Mouse (Mus musculus): ENCODE measurements around the gene Msantd3.

Msantd3 gene

DNA sequence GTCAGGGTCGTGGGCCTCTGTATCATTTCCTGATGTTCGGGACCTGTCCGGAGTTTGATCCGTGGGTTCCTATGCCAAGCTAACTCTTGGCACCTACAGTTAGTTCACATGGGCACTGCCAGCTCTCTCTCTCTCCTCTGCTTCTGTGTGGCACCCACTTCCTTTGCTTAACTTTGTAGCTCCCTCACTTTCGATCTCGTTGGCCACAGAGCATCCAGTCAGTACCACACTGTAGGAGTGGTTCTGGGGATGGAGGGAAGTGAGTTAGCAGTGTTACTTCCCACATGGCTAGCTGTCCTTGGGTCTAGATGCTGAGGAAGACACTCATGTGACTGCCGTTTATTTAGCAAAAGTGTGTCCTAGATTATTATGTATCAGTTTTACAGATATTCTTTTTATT is 14.4 kb downstream of the Msantd3 start:
- no peak for DNase-seq (ENCODE audit: low read depth, low spot score)

DNA sequence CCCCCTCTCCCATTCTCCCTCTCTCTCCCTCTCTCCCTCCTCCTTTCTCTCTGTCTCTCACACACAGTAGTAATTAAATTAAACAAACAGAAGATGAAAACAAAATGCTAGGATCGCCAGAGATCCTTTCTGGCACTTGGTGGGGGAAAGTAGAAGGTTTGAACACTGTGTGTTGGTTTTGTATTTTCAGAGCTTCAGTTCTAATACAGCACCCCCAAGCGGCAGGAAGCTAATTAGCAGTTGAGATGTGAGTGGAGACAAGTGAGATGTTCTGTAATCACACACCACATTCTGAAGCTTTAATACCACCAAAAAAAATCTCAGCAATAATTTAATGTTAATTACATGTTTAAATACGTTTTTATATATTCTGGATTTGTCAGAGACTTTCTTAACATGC is 16.0 kb downstream of the Msantd3 start:
- DNase-seq (ENCODE audit: low read depth, low spot score): no peak

DNA sequence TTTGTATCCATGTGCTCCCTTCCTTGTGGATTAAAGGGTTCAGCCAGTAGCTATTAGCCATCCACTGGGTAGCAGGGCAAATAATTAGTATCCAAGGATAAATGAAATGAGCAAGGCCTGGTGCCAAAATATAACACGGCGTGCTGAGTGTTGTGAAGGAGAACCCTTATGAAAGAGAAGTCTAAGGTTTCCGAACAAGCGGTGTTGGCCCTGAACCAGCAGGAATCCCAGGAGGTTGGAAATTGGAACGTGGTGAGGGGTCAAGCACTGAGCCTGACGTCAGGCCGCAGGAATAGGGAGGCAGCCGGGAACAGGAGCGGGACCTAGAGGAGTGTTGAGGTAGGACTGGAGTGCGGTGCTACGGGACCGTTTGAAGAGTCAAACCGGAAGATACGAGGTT is 19.9 kb downstream of the Msantd3 start:
- no peak for DNase-seq (ENCODE audit: low read depth, low spot score)

DNA sequence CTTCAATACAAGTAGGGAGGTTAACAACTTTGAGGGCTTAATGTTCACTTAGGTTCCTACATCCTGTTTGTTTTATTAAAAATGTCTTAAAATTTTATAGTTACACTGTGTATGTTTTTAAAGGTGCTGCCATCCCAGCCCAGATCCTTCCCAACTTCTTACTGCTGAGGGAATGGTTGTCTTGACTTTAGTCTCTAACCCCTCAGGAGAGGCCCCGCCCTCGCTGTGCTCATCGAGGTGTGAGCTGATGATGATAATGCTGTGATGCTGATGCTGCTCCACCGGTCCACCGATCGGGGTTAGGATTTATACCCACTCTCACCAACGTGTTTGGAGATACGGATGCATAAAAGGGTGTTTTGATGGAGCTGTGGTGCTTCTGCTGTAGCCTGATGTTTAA is 22.1 kb downstream of the Msantd3 start:
- no peak for DNase-seq (ENCODE audit: low read depth, low spot score)

DNA sequence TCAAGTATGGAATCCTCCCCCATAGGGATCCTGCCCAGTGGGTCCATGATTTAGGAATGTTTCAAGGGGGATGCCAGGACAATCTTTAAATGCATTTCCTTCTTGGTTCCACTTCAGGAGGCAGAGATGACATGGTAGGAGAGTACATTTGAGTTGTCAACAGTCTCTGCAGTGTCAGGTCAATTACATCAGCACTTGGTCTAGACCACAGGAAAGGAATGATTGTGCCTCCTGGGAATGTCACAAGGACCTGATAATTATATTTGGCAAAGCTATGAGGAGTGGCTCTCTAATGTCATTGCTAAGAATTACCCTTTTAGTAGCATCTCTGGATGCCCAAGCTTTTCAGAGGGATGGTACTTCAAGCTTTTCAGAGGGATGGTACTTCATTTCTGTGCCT is 25.2 kb downstream of the Msantd3 start:
- DNase-seq (ENCODE audit: low read depth, low spot score): no peak

DNA sequence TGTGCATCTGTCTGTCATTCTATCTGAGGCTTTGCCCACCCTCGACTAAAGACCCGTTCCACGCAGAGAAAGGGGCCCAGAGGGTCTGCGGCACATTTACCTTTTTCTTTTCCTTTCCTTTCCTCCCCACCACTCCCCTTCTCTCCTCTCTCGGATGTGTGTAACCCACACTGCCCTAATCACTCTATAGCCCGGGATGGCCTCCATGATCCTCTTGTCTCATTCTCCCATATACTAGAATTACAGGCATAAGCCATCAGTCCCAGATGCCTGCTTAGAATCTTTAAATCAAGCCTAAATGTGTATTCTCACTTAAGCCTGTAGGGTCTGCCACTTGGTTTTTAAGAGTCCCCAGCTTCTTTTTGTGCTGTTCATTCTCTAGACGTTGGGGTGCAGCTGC is 36.6 kb downstream of the Msantd3 start:
- no peak for DNase-seq (ENCODE audit: low read depth, low spot score)

DNA sequence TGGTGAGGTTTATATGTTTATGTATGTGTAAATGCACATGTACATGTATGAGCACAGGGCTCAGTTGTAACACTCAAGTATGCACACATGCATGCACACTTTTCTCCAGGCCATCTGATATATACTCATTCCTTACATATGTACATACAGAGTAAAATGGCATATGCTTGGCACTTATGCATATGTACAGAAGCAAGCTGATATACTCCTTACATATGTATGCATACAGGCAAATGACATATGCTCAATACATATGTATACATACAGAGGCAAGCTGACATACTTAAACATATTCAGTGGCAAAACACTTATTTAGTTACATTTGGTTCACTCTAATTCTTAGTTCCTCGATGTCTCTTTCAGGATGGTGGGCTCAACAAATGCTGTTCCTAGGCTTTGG is 38.1 kb downstream of the Msantd3 start:
- no peak for DNase-seq (ENCODE audit: low read depth, low spot score)

DNA sequence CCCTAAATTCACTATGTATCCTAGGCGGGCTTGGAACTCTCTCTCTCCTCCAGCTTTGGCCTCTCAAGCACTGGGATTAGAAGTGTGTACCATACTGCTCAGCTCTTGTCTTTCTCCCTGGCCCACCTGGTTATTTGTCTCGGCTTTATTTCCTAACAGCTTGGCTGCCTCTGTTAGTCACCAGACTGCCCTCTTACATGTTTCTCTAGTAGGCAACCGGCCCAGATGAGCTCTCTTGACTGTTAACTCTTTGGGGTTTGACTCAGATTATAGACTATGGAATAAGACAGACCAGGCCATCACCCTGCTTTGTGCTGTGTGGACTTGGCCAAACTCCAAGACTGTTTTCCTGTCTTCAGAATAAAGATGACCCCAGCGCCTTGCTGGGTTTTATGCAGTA is 38.7 kb downstream of the Msantd3 start:
- no peak for DNase-seq (ENCODE audit: low read depth, low spot score)

DNA sequence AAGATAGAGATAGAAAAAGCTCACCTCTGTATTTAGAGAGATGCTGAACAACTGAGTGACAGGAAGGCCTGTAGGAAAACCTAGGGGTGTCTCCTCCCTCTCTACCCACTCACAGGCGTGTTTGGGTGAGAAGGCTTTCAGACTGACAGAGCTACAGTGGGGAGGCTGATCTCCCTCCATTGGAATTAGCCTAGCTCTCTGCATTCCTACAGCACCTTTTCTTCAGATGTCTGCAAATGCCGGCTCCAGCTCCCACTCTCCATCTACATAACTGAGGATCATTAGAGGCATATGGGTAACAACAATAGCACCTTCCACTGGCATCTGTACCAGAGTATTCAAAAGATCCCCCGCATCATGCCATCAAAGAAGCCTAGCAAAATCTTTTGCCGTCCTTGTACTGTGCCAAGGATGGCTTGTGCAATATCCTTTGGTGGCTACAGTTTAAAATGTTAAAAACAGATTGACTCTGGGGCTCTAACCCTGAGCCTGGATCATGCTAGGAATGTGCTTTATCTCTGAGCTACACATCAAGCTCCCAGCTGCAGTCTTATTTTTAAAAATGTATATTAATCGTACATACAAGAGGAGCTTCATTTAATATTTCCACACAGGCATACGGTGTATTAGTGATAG is 39.9 kb downstream of the Msantd3 start:
- DNase-seq (ENCODE audit: low read depth, low spot score): no peak

DNA sequence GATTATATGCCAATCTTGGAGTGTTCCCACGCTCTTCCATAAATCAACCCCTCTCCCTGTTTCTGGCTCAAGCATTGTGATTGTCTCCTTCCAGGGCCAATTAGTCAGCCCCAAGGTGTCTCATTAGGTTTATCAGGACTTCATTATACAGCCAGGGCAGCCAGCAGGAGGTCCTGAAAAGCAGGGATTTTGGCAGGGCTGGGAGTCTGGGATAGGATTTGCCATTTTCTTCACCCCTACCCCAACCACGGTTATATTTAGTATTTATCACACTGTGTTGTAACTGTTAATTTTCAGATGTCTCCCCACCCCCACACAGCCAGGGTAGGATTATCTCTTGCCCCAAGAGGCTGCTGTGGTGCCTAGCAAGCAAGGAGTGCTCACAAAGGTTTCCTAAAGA is 41.5 kb downstream of the Msantd3 start:
- no peak for DNase-seq (ENCODE audit: low read depth, low spot score)

DNA sequence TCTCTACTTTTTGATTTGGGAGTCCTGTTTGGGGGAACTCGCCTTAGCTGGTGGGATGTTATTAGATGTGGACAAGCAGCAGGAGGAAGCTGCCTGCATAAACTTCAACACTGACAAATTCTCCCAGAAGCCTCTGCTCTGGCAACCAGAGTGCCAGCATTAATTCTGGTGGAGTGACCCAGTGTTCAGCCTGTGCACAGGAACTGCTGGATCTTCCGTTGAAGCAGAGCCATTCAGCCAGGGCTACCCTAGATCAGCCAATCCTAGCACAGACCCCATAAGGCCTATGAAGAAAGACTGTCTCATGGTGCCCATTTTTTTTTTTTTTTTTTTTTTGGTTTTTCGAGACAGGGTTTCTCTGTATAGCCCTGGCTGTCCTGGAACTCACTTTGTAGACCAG is 42.3 kb downstream of the Msantd3 start:
- DNase-seq (ENCODE audit: low read depth, low spot score): no peak

DNA sequence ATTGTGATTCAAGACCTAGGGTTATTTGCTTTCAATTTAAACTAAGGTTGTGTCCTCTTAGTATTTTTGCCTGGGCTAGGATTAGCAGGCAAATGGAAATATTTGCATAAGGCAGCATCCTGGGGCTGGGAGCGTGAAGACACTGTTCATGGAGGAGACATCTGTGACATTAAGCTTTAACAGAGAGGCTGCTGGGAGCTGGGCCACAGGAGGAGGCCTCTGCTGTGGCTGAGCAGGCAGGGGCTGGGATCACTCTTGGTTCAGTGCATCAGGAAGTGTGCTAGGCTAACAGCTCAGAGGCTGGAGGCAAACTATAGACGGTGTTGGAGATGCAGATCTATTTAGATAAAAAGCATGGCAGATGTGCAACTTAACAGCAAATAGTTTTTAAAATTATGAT is 43.2 kb downstream of the Msantd3 start:
- no peak for DNase-seq (ENCODE audit: low read depth, low spot score)

DNA sequence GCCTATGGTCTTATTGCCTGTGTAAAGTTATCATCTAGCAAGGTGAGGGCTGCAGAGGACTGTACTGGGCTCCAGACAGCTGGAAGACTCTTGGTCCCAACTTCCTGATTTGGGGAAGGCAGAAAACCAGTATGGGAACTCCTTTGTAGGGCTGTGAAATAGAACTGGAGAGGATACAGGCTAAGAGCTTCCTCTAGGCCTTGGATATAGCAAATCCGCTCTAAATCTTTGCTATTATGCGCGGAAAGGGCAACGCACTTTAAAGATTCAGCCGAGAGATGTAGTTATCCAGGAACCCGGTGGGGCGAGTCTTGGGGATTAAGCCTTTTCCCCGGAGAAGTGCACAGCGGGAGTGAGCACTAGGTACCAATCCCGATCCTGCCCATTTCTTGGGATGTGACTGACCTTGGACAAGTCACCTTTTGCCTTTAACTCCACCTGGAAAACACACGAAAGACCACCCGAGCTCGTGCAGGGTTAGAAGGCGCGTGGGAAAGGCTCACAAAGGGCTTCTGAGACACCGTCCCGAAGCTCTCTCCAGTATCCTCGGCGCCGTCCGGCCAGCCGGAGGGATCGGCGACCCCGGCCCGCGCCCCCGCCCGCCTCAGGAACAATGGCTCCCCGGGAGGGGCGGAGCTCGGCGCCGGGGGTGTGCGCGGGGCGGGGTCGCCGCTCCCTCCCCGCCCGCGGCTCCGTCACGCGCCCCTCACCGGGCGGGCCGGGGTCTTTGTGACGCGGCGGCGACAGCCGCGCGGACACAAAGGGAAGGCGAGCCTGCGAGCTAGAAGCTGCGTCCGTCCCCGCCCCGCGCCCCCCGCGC is 44.9 kb downstream of the Msantd3 start, which contains the start of gene Tmeff1:
TSS of gene Tmeff1 (plus strand) at position 754 of the 820 bp plus-strand sequence.
- DNase-seq (ENCODE audit: low read depth, low spot score): no peak

DNA sequence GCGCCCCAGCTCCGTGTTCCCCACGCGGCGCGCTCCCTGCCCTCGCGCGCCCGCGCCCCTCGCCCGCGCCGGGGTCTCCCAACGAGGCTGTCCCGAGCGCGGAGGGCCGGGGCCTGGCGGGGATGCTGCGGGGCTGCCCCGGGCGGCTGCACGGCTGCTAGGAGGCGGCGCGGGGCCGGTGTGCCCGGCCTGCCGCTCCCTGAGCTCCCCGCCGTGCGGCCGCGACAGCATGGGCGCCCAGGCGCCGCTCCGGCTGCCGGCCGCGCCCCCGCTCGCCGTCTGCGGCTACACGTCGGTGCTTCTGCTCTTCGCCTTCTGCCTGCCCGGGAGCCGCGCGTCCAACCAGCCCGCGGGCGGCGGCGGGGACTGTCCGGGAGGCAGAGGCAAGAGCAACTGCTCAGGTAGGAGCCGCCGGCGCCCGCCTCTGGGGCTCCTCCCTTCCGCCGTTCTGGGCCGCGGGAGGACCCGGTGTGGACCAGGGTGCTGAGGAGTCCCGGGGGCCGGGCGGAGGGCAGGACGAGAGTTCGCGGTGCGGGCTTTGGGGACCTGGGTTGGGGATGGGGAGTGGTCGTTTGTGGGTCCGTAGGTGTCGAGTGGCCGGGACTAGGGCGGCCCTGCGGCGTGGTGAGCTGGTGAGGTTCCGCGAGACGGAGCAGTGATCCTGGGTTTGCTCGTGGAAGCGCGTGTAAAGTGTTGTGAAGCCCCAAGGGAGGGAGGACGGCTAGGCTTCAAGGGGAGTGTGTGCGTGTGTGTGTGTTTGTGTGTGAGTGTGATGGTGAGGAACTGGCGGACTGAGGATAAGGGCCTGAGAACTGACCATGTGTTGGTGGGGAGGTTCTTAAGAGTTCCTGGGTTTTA is 45.7 kb downstream of the Msantd3 start:
- no peak for DNase-seq (ENCODE audit: low read depth, low spot score)

DNA sequence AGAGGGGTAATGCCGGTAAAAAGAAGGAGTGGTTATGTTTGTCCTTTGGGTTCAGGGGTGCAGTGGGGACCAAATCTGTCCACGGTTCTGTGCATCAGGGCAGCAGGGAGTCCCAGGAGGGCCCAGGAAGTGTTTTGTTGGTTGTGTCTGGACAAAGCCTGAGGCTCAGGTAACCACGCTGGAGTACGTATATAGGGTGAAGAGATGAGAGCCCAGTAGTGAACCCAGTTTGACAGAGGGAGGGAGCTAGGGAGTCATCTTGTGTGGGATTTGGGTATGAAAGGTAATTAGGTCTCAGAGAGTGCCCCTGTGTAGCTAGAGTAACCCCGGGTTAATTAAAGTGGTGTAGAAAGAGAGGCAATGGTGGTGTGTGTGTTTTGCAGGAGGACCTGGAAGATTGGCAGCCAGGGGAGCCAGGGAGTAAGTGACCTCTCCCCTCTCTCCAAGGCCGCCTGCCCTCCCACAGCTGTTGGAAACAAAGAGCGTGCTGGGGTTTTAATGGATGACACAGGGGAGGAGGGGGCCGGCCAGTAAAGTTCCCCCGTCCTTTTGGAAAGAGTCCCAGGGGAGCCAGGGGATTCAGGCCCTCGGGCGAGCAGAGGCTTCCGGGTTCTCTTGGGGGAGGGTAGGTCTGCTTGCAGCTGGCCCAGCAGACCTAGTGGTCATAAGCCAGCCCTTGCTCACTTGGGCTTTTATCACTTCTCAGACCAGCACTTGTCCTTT is 46.5 kb downstream of the Msantd3 start:
- DNase-seq (ENCODE audit: low read depth, low spot score): no peak

DNA sequence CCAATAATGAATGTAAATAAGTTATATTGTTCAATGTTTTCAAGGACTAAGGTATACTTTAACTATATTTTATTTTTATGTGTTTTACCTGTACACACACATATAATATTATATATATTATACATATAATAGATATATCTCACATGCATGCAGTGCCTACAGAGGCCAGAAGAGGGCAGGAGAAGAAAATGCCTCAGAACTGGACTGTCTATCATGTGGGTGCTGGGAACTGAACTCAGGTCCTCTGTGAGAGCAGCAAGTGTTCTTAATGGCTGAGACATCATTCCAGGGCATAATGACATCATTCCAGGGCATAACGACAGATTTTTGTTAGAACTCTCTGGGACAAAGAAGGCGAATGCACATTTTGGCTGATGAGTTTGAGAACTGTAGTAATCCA is 47.8 kb downstream of the Msantd3 start:
- DNase-seq (ENCODE audit: low read depth, low spot score): no peak

DNA sequence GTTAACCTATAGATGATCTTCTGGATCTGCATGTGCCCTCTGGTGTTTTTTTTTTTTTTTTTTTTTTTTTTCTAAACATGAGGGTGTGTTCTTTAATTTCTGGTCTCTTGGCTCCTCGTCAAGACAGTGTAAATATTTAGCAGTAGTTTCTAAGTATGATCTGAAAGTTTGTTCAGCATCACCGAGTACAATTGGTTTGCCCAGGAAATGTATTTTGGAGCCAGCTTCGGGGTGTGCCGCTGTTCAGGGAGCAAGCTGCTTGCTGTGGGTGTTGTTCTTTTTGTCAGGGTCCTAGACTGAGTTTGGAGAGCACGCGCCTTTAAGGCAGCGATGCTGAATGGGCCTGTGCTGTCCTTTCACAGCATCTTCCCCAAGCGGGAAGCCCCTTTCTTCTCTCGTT is 48.8 kb downstream of the Msantd3 start:
- DNase-seq (ENCODE audit: low read depth, low spot score): no peak

DNA sequence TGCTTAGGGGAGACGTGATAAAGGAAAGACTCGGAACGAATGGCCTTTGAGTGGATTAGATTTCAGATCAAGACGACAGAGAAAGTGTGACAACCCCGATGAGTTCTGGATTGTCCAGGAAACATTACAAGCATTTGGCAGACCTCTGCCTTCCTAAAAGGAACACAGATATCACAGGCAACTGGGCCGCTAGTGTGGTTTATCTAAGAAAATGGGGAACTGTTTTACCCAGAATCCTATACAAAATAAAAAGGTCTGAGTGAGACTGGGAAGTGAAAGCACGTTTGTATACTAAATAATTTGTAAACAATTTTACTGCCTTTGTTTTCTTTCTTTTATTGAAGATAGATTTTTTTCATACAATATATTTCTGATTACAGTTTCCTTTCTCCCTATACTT is 51.1 kb downstream of the Msantd3 start:
- no peak for DNase-seq (ENCODE audit: low read depth, low spot score)

DNA sequence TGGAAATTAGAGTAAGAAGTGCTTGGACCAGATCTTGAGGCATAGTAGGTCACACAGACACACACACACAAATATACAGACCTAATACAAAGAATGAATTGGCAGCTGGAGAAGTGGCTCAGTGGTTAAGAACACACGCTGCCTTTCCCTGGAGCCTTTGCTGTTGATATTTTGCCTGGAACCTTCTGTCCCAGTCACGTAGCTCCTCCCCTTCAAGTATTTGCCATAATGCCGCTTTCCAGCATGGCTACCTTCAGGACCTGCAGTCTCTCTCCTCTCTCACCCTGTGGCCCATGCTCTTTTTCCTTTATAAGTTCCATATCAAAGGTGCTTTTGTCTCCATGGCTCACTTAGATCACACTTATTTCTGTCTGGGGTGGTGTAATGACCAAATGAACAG is 51.7 kb downstream of the Msantd3 start:
- no peak for DNase-seq (ENCODE audit: low read depth, low spot score)

DNA sequence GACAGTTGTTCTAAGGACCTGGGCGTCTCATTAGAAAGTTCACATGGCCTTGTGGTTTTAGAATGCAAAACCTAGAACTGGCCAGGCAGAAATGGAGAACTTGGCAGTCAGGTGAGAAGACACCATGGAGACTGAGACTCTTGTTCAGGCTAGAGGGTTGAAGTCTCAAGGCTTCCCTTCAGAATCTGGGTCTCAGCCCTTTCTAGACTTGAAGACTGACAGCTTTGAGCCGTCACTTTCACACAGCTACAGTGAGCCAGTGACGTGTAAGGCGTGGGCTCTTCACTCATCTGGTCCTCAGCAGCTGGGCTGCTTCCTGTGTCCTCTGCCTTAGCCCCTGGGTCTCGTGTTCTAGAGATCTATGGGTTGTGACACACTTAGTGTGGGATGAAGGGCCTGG is 52.6 kb downstream of the Msantd3 start:
- no peak for DNase-seq (ENCODE audit: low read depth, low spot score)

DNA sequence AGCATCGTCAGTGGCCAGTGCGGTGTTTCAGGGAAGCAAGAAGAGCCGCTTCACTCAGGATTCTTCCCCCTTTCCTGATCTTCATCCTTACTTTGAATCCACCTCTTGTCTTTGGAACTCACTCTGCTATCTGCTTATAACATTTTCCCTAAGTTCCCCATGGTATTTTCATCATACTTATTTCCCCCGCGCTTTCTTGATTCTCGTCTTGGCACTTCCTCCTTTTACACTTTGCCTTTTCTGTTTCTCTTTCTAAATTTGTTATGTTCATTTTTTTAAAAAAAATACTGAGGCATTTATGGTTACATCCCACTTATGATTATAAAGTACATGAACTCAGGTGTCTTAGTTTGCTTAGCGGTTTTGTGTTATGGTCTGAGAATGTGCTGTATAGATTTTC is 53.1 kb downstream of the Msantd3 start:
- no peak for DNase-seq (ENCODE audit: low read depth, low spot score)

DNA sequence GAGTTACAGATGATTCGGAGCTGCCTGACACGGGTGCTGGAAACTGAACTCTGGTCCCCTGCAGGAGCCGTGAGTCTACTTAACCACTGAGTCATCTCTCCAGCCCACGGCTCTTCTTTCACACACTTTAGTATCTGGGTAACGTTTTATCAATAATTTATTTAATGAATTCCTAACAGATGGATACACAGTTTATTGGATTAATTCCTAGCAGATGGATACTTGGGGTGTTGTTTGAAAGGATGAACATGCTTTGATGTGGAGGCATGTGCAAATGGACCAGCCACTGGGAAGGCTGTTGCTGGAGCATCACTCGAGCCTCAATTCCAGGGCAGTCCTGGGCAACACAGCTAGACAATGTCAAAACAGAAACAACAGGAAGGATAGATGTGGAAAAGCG is 56.4 kb downstream of the Msantd3 start:
- DNase-seq (ENCODE audit: low read depth, low spot score): no peak

Data from retina, adult 2 months (tissue).